Comparison of ENCODE assay signal across 8 mouse cellular contexts in genomic region chr3:95015337-95015872, GRCm38 (mm10). TPM values are rescaled to one million over a fixed set of nuclear protein-coding genes. Genes with fewer than 3 reads are reported as not detected.
DNase-seq lines count a peak whose midpoint lies in the region; ATAC-seq lines count a peak whose summit lies in the region.

Gene Zfp687, minus strand, starts transcription at chr3:95015448.

- peak; percentile 100 for DNase-seq in c-Kit-negative CD71-positive TER-119-positive erythroid progenitor cells, embryonic 14.5 days (ENCODE audit: low read depth, low spot score)
- DNase-seq in fibroblast of lung, adult 2 months (ENCODE audit: low read depth): peak; percentile 98
- DNase-seq in kidney, postnatal 14 days: peak; percentile 99
- DNase-seq in liver, embryonic 13.5 days: peak; percentile 99
- peak; percentile 97 for DNase-seq in neural tube, embryonic 10.5 days (ENCODE audit: extremely low spot score, low spot score)

- H3K4me1 ChIP-seq in heart, embryonic 14.5 days (ENCODE audit: control insufficient read depth in 2 of 2, insufficient read depth in 2 of 2, low read length in 2 of 2): peaks cover 3 to 20% of the 10 kb centered on the region in 2 experiments; a peak in 3 of 4 replicates
- H3K4me1 ChIP-seq in liver, embryonic 13.5 days (replicated peaks): peaks cover 56% of the 10 kb centered on the region
- peaks cover 23% of the 10 kb centered on the region; the same call in 1 of the 2 replicates for H3K4me1 ChIP-seq in stomach, embryonic 16.5 days (ENCODE audit: control insufficient read depth, insufficient read depth, low read length)

- H3K4me3 ChIP-seq in heart, embryonic 14.5 days (ENCODE audit: control insufficient read depth in 1 of 2, insufficient read depth in 1 of 2, low read depth in 1 of 2, low read length in 2 of 2): peak within 1 kb of the TSS; percentile 83 to 88
- peak within 1 kb of the TSS; percentile 85 for H3K4me3 ChIP-seq in liver, embryonic 13.5 days (replicated peaks)
- H3K4me3 ChIP-seq in stomach, embryonic 16.5 days (replicated peaks; ENCODE audit: low read length): peak within 1 kb of the TSS; percentile 81

- WGBS in heart, embryonic 14.5 days: under 1% methylated on average over 37 of the region's 37 CpGs
- WGBS in liver, embryonic 13.5 days (ENCODE audit: insufficient replicate concordance): under 1% methylated on average over 29 of the region's 37 CpGs
- WGBS in stomach, embryonic 16.5 days: under 1% methylated on average over 34 of the region's 37 CpGs

- H3K4me2 ChIP-seq in heart, embryonic 14.5 days (ENCODE audit: low read length): peak within 1 kb of the TSS; percentile 93
- peak within 1 kb of the TSS; percentile 97 for H3K4me2 ChIP-seq in liver, embryonic 13.5 days
- peak within 1 kb of the TSS; percentile 87 for H3K4me2 ChIP-seq in stomach, embryonic 16.5 days (ENCODE audit: low read depth, low read length)

- no peaks in the 10 kb centered on the region for H3K27me3 ChIP-seq in heart, embryonic 14.5 days (ENCODE audit: control insufficient read depth, insufficient read depth, low read length)
- no peaks in the 10 kb centered on the region for H3K27me3 ChIP-seq in liver, embryonic 13.5 days
- no peaks in the 10 kb centered on the region for H3K27me3 ChIP-seq in stomach, embryonic 16.5 days (ENCODE audit: control insufficient read depth, insufficient read depth, low read length)

- peak within 1 kb of the TSS; percentile 87 for H3K9ac ChIP-seq in heart, embryonic 14.5 days (ENCODE audit: low read length)
- peak within 1 kb of the TSS; percentile 85 for H3K9ac ChIP-seq in liver, embryonic 13.5 days
- peak within 1 kb of the TSS; percentile 84 for H3K9ac ChIP-seq in stomach, embryonic 16.5 days (ENCODE audit: low read length)

- peak; percentile 88 for ATAC-seq in CD4-positive, CD25-positive, alpha-beta regulatory T cell, adult 4 months
- ATAC-seq in heart, embryonic 14.5 days (ENCODE audit: insufficient number of reproducible peaks, insufficient read depth, low FRiP score, low read depth): peak; percentile 99
- peak; percentile 97 for ATAC-seq in liver, embryonic 13.5 days (ENCODE audit: low read depth)
- peak; percentile 98 for ATAC-seq in stomach, embryonic 16.5 days (ENCODE audit: insufficient read depth, low FRiP score)

- peak within 1 kb of the TSS; percentile 98 to 99 for H3K27ac ChIP-seq in heart, embryonic 14.5 days (replicated peaks in 1 of 2; ENCODE audit: control insufficient read depth in 1 of 2, insufficient read depth in 1 of 2, low read depth in 2 of 2, low read length in 2 of 2)
- H3K27ac ChIP-seq in liver, embryonic 13.5 days: peak within 1 kb of the TSS; percentile 97
- H3K27ac ChIP-seq in stomach, embryonic 16.5 days (ENCODE audit: low read length): peak within 1 kb of the TSS; percentile 99

- peaks cover 20% of the 10 kb centered on the region for H3K36me3 ChIP-seq in heart, embryonic 14.5 days (ENCODE audit: control insufficient read depth, insufficient read depth, low read length)
- H3K36me3 ChIP-seq in liver, embryonic 13.5 days: peaks cover 22% of the 10 kb centered on the region
- peaks cover 7% of the 10 kb centered on the region; the same call in 1 of the 2 replicates for H3K36me3 ChIP-seq in stomach, embryonic 16.5 days (ENCODE audit: control insufficient read depth, insufficient read depth, low read length)

- H3K9me3 ChIP-seq in heart, embryonic 14.5 days (ENCODE audit: control insufficient read depth, low read length): no peaks in the 10 kb centered on the region
- H3K9me3 ChIP-seq in liver, embryonic 13.5 days (replicated peaks): no peaks in the 10 kb centered on the region
- H3K9me3 ChIP-seq in stomach, embryonic 16.5 days (replicated peaks; ENCODE audit: control insufficient read depth, low read length): no peaks in the 10 kb centered on the region

RNA-seq across cellular contexts. Expression of gene Zfp687, which starts in this region (rescaled TPM):
- 10 to 100 TPM; 10.9 to 24.0 TPM for polyA plus RNA-seq in CD4-positive, CD25-positive, alpha-beta regulatory T cell, adult 4 months (2017; shearing (Covaris generic))
- 13.5 and 16.9 TPM in 2 replicates for polyA plus RNA-seq in heart, embryonic 14.5 days (2014; fragmentation: Nextera tagmentation; extraction: Ambion mirVana)
- 5.8 and 8.2 TPM in 2 replicates for polyA plus RNA-seq in liver, embryonic 13.5 days (2015; fragmentation: Nextera tagmentation; extraction: Ambion mirVana)
- polyA plus RNA-seq in stomach, embryonic 16.5 days (2015; fragmentation: Nextera tagmentation; extraction: Ambion mirVana): 20.4 and 22.6 TPM in 2 replicates

Comparison
In these comparisons a context has a peak if more than half of its experiments do, and no peak if none do; other contexts are left out.
1. Peak in every context shown above with its lines: DNase-seq, ATAC-seq, H3K4me3 ChIP-seq and H3K27ac ChIP-seq.